ENCODE assay signal across 10 mouse cellular contexts in the genomic region with DNA sequence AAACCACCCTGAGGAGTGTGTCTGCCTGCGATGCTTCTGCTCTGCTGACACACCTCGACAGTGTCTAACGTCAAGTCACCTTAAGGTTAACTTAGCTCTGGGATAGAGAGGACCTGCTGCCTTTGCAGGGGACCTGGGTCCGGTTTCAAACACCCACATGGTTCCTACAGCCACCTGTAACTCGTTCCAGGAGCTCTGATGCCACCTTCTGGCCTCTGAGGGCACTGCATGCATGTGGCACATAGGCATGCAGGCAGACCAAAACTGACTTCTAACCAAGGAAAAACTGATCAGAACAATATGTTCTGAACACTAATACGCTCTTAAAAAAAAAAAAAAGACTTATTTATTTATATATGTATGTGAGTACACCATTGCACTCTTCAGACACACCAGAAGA. TPM values are rescaled to one million over a fixed set of nuclear protein-coding genes. Genes with fewer than 3 reads are reported as not detected.
DNase-seq lines count a peak whose midpoint lies in the region; ATAC-seq lines count a peak whose summit lies in the region.
"Had no signal": no experiment of that assay in that cellular context is flagged by ENCODE, and none has a peak within 500 bp of the region (broad histone marks: within the 10 kb centered on the region; RNA-seq: fewer than 3 reads in every experiment).

No protein-coding gene starts in this region.

- peaks cover 8% of the 10 kb centered on the region; the same call in 1 of the 2 replicates for H3K4me1 ChIP-seq in hindbrain, embryonic 13.5 days (replicated peaks)

- peak; percentile 50 for DNase-seq in kidney, adult 9 months
- no peak for DNase-seq in kidney, adult 11 months
- DNase-seq in B cell, adult 2 months = peak; percentile 65 to 67
- DNase-seq in NIH3T3 (ENCODE audit: low read depth) = peak; percentile 48
- no peak for DNase-seq in frontal cortex, postnatal 14 days (ENCODE audit: low spot score in 2 of 2)
- no peak for DNase-seq in adipocyte (ENCODE audit: low spot score)

- H3K27me3 ChIP-seq in hindbrain, embryonic 13.5 days = no peaks in the 10 kb centered on the region
- H3K27me3 ChIP-seq: limb, embryonic 15.5 days had no signal

- peak; percentile 71 for ATAC-seq in megakaryocyte, adult 5-6 weeks (ENCODE audit: poor library complexity, severe bottlenecking)
- ATAC-seq in hindbrain, embryonic 13.5 days (ENCODE audit: low FRiP score) = no peak

- 98% methylated on average over 6 of the region's 6 CpGs for WGBS in hindbrain, embryonic 13.5 days

- H3K36me3 ChIP-seq in hindbrain, embryonic 13.5 days = peaks cover 22% of the 10 kb centered on the region

- no peak overlapping the region for H3K4me3 ChIP-seq in hindbrain, embryonic 13.5 days
- H3K4me3 ChIP-seq: limb, embryonic 15.5 days had no signal

- 0 out of 2 replicates have a peak, but pooled peaks cover 7% of the 10 kb centered on the region for H3K9me3 ChIP-seq in hindbrain, embryonic 13.5 days
- H3K9me3 ChIP-seq: limb, embryonic 15.5 days had no signal

- H3K4me2 ChIP-seq in hindbrain, embryonic 13.5 days = no peak overlapping the region
- H3K4me2 ChIP-seq: limb, embryonic 15.5 days had no signal

- no peak overlapping the region for H3K9ac ChIP-seq in hindbrain, embryonic 13.5 days
- H3K9ac ChIP-seq: limb, embryonic 15.5 days had no signal

- H3K27ac ChIP-seq in hindbrain, embryonic 13.5 days = no peak overlapping the region
- H3K27ac ChIP-seq: limb, embryonic 15.5 days had no signal

RNA-seq across cellular contexts. Expression of a gene that starts 7.5 kb away (rescaled TPM):
- 5.6 and 6.0 TPM in 2 replicates for total RNA-seq in megakaryocyte, adult 5-6 weeks (2015)
- total RNA-seq in megakaryocyte, adult 5-6 weeks (2017) = 8.2 and 14.5 TPM in 2 replicates
- polyA plus RNA-seq in hindbrain, embryonic 13.5 days (2015; fragmentation: Nextera tagmentation; extraction: Ambion mirVana) = 46.1 and 49.7 TPM in 2 replicates

RNA-seq across cellular contexts. Expression of a gene that starts 29.4 kb away (rescaled TPM):
- total RNA-seq in megakaryocyte, adult 5-6 weeks (2015) = not detected in 2 replicates
- not detected in 2 replicates for total RNA-seq in megakaryocyte, adult 5-6 weeks (2017)
- not detected in 2 replicates for polyA plus RNA-seq in hindbrain, embryonic 13.5 days (2015; fragmentation: Nextera tagmentation; extraction: Ambion mirVana)
- polyA plus RNA-seq: heart, embryonic 14.5 days; limb, embryonic 15.5 days had no signal

RNA-seq across cellular contexts. Expression of a gene that starts 43.1 kb away (rescaled TPM):
- not detected in 2 replicates for total RNA-seq in megakaryocyte, adult 5-6 weeks (2015)
- not detected in 2 replicates for total RNA-seq in megakaryocyte, adult 5-6 weeks (2017)
- polyA plus RNA-seq in hindbrain, embryonic 13.5 days (2015; fragmentation: Nextera tagmentation; extraction: Ambion mirVana) = 0.08 and 0.14 TPM in 2 replicates

RNA-seq across cellular contexts. Expression of a gene that starts 46.3 kb away (rescaled TPM):
- 0.09 TPM in 1 of 2 replicates, not detected in the other for total RNA-seq in megakaryocyte, adult 5-6 weeks (2015)
- total RNA-seq in megakaryocyte, adult 5-6 weeks (2017) = not detected in 2 replicates
- 0.05 and 0.19 TPM in 2 replicates for polyA plus RNA-seq in hindbrain, embryonic 13.5 days (2015; fragmentation: Nextera tagmentation; extraction: Ambion mirVana)

Comparison
In these comparisons a context has a peak if more than half of its experiments do, and no peak if none do; other contexts are left out.
1. DNase-seq: peak in kidney, adult 9 months (single experiment), B cell, adult 2 months (2 of 2) and NIH3T3 (single experiment); none in kidney, adult 11 months (single experiment), frontal cortex, postnatal 14 days (0 of 2) and adipocyte (single experiment).